Mouse (Mus musculus) frontal cortex, postnatal 36 days (tissue): ENCODE data around the gene Tomm40.

Source experiments
- DNase-seq, 2 experiments: peaks; one replicate each; pipeline ENCODE4 v3.0.0; 2022; ENCODE audit warnings: low spot score in 2 of 2

Gene Tomm40

DNA sequence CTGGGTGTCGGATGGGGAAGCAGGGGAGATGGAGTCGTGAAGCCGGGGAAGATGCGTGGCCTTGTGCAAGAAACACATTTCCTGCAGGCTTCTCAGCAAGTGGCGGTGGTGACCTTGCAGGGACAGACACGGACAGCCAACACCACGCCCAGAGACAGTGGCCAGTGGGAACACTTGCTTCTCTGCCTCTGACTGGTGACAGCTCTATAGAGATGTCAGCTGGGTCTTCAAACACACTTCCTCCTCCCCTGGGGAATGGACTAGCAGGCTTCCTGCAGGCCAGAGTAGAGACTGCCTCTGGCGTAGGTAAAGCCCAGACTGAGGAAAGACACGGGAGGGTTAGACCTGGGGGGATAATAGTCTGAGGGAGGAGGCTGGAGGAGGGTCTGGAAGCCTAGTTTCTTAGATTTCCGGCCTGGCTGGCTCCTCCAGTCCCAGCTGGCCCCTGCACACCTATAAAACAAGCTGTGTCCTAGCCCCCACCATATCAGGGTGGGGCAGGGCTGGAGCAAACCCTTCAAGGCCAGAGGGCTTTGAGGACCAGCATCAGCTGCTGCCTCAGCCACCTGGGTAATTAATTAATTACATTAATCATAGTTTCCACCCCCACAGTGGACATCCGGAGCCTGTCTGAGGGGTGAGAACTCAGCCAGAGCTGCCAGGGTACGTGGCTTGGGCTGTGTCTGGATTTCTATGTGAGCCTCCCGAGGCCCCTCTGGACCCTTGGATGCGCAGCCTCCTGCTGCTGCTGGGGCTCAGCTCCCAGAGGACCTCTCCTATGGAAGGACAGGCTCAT, 29.6 kb upstream of the Tomm40 start:
- no peak for DNase-seq

DNA sequence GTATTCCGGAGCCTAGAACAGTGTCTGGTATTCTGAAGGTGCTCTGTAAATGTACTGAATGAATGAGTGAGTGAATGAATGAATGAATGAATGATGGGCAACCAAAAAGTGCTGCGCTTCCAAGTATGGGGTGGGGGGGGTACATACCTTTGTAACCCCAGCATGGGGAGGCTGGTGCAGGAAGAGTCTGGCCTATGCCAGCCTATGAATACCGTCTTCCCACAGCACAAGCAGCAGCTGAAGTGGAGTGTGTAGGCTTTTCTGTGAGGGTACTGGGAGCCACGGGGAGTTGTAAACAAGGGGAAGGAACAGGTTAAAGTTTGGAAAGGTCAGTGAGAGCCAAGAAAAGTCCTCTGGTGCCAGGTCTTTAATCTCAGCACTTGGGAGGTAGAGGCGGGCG, 28.6 kb upstream of the Tomm40 start:
- DNase-seq, result no peak

DNA sequence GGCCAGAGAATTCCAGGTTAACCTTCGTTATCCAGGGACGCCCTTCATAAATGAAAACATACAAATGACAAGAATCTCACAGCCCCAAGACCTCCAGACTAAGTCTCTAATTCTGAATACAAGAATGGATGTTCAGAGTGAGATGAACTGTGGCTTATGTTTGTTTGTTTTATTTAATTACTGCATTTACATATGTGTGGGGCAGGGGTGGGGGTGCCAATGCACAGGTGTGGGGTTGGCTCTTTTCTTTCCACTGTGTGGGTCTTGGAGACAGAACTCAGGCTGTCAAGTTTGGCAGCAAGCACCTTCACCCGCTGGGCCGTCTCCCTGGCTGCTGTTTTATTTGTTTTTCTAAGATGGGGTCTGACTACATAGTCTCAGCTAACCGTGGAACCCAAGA, 27.2 kb upstream of the Tomm40 start:
- no peak for DNase-seq

DNA sequence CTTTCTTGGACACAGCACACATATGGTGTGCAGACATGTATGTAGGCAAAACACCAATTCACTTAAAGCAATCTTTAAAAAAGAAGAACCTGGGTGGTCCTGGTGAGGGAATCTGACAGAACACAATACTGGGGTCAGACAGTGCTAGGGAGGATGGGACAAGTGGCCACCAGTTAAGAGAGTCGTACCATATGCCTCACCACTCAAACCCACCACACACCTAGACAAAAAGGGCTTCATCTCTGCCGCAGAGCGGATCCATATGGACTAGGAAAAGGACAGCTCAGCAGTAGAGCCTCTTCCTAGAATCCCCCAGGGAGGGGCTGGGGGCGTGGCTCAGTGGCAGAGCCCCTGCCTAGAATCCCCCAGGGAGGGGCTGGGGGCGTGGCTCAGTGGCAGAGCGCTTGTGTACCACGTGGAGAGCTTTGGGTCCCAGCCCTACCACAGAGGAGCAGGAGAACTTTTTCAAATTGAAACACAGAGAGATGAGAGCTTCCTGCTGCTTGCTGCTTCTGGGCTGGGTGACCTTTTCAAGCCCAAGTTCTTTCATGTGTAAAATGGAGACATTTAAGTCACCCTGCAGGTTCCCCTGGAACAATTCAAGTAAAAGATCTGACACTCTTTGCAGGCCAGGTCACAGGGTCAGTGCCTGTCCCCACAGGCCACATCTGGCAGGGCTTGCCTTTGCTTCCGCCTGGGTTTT, 26.2 kb upstream of the Tomm40 start:
- DNase-seq, result no peak

DNA sequence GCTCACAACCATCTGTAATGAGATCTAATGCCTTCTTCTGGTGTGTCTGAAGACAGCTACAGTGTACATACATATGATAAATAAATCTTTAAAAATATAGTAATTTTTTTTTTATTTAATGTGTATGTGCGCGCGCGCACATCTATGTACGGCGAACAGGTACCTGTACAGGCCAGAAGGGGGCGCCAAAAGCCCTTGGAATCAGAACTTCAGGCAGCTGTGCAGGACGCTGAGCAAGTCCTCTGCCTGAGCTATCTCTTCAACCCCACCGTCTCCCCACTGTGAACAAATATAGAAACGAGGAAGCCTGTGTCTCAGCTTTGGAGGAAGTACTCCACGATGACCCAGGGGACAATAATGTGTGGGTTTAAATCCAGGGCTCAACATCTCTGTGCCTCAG, 25.0 kb upstream of the Tomm40 start:
- DNase-seq, result no peak

DNA sequence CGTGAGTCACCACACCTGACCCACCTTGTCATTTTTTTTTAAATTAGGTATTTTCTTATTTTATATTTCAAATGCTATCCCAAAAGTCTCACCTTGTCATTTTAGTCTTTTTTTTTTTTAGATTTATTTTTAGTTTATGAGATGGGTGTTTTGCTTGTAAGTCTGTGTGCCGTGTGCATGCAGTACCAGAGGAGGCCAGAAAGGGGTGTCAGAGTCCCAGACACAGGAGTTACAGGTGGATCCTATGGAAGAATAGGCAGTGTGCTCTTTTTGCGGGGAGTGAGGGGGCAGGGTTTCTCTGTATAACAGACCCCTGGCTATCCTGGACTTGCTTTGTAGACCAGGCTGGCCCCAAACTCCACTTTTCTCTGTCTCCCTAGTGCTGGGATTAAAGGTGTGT, 23.5 kb upstream of the Tomm40 start:
- no peak for DNase-seq

DNA sequence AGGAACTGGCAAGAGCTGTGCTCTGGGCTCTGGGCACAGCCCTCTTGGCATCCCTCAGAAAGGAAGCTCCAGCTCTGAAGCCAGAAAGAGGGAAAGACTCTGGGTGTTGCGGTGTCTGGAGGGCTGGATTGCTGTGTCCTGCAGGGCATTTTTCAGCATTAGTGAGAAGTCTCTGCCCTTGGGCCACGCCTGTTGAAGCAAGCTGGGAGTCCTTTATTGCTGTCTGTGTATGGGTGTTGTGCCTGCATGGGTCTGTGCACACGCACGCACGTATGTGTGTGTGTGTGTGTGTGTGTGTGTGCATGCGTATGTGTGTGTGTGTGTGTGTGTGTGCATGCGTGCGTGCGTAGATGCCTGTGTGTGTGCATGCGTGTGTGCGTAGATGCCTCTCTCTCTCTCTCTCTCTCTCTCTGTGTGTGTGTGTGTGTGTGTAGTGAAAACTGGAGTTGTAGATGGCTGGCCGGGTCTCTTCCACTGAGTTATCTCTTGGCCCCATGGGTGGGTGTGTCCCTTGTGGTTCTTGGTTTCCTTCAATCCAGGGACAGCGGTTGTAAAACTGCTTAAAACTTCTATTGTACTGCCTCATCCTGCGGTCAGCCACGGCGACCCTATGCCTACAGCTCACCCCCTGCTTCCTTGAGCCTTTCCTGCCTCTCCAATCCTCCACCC, 21.3 kb upstream of the Tomm40 start:
- DNase-seq, result no peak

DNA sequence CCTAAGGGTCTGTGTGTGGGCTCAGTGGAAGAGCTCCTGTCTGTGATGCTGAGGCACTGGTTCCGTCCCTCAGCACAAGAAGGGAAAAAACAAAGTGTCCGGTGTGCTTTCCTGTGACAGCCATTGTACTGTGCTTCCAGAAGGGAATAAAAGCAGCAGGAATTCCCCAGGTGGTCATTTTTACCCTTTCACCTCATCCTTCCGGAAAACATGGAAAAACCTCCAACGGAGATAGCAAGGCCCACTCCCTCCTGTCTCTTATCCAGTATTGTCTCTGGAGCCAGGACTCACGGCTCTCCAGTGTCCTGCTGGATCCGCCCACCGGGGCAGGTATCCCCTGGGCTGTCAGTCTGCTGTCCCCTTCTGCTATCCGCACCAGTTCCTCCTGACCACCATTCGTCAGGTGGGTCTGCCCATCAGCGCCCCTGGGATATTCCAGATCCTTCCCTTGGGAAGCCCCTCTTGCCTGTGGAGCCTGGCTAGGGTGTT, 19.0 kb upstream of the Tomm40 start:
- no peak for DNase-seq

DNA sequence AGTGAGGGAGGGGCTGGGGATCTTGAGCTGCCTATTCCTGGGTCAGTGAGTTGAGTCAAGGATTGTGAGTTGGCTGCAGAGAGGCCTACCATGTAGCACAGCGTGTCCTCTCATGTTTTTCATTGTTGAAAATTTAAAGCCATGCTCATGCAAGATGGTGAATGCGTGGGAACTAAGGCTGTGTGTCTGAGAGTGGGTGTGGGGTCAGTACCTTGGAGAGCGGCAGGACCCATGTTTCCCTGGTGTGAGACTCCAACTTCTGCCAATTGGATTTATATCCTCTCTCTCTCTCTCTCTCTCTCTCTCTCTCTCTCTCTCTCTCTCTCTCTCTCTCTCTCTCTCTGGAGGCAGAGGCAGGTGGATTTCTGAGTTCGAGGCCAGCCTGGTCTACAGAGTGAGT, 11.3 kb upstream of the Tomm40 start:
- DNase-seq, result no peak

DNA sequence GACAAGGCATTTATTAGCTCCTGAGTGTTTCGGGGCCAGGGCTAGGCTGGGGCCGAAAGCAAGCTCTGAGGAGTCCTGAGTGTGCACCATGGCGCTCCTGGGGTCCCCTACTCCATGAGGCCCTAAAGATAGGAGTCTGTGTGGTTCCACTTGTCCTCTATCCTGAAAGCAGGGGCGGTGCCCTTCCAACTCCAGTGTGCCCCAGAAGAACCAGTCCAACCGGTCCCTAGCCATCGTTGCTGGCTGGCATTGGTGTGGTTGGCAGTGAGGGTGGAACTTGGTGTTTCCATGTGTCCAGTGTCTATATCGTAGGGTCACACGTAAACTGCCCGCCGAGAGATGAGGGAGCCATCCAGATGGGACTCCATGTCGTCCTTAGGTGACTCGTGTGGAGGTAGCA, 8.9 kb upstream of the Tomm40 start:
- no peak for DNase-seq

DNA sequence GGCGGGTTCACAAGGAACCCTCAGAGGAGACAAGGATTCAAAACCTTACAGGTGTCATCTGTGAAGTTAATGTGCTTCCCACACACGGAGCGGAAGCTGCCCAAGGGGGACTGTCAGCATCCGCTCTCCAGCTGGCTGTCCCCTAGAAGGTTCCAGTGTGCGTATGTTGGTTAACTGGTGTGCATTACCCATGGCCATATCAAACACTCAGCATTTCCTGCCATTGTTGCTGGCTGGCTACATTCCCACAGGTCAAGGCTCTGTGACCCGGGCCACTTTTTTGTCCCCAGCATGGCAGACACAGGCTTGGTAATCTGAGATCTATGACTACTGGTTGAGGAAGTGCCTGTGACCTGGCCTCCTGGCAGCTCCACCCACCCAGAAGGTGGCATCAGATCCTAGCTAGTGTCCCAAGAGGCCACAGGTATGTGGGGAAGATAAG, 7.5 kb upstream of the Tomm40 start:
- DNase-seq, result no peak

DNA sequence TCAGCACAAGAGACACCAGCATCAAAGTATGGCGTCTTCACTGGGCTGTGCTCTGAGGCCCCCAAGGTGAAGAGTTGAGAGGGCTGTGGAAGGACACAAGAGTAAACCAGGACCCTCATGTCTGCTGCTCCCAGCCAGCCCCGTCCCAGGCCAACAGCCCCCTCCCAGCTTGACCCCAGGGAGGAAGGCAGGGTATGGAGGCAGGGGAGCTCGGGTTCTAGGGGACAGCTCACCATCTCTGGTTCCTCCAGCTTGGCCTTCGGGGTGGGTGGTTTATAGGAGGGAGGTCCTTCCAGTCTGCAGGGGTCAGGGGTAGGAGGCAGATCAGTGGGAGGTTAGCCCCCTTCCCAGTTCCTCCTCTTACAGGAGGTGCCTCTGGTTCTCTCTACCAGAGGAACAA, 4.0 kb upstream of the Tomm40 start:
- no peak for DNase-seq

DNA sequence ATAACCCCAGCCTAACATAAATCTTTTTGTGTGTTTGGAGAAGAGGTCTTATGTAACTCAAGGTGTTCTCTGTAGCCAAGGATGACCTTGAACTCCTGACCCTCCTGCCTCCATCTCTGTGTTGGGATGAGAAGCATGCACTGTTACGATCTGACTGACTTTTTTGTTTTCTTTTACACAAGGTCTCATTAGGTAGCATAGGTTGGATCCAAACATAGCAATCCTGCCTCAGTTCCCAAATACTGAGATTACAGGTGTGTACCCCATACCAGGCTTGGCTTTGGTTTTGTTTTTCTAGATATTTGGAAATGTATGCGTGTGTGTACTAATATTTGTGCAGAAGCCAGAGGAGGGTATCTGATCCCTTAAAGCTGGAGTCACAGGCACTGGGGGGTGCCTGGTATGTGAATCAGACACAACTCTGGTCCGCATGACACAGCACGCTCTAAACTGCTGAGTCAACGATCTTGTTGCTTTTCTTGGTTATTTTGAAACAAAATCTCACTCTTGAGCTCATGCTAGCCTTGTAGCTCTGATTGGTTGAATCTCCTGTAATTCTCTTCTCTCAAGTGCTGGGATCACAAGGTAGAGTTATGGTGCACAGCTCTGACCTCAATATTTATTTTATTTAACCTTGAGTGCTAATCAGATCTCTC, 3.2 kb upstream of the Tomm40 start:
- no peak for DNase-seq

DNA sequence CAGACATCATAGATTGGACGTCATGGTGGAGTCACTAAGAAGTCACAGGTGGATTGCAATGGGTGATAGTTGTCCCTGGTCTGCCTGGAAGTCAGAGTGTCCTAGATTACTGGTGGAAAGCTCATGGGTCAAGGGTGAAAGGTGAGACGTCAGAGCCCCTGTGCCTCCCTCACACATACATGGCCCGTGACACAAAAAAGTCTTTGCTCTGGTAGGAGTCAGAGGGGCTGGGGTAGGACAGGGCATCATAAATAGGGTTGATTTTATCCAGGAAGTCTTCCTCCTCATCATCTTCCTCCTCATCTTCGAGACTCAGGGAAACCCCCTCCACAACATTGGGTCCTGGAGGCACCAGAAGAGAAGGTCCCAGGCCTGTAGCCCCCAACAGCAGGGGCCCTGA, 2.1 kb upstream of the Tomm40 start:
- DNase-seq, result no peak

DNA sequence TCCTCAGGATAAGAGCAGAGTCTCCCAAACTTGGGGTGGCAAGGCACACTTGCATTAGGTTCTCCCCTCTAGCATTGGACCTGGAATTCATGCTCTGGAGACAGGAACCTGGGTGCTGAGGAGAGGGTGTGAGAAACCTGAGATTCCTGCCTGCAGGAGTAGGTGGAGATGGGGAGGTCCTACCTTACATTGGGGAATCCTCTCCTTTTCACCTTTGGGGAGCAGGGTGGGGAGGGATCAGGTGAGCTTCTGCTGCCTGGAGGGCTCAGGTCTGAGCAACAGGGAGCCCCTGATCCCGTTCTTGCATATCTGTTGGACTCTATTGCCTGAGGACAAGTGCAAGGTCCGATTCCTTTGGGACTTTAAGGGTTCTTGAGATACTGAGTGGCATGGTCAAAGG, 1.6 kb upstream of the Tomm40 start:
- no peak for DNase-seq

DNA sequence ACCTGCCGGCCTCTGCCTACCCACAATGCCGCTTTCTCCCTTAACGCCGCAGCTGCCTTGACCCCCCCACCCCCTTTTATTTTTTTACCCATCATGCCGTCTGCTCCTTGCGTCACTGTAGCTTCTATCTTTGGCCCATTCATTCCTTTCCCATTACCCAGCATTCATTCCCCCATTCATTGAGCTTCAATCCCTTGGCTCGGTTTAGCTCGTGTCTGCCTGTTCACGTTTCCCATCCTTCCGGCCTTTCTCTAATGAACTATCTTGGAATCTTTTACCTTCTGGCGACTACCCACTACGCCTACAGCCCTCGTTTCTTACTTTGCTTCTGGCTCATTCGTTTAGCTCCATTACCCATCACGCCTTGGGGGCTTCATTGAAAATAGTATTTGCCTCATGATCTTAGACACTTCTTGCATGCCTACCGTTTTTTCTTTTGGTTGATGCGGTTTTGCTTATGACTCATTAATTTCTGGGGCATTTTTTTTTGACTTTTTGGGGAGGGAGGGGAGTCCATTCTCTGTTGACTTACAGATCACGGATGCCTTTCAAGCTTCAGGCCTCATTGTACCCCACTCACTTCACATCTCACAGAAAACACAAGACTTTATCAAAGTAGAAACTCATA, 931 bp upstream of the Tomm40 start:
- DNase-seq, result no peak

DNA sequence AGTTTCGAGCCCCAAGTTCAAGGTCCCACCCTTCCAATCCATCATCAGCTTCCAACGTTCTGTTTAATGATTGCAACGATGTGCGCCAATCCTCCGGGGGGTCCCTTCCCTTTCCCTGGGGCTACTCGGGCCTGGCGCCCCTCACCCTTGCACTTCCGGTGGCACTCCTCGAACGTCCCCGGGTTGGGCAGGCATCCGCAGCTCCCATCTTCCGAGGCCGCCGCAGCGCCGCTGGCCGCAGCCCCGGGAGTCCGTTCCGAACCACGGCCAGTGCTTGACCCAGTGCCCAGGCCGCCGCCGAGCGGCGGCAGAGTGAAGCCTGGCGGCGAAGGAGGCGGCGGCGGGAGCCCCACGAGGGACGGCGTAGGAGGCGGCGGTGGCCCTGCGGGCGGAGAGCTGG, 402 bp downstream of the Tomm40 start:
- DNase-seq, result peak in 1 of 2 experiments; percentile 32

DNA sequence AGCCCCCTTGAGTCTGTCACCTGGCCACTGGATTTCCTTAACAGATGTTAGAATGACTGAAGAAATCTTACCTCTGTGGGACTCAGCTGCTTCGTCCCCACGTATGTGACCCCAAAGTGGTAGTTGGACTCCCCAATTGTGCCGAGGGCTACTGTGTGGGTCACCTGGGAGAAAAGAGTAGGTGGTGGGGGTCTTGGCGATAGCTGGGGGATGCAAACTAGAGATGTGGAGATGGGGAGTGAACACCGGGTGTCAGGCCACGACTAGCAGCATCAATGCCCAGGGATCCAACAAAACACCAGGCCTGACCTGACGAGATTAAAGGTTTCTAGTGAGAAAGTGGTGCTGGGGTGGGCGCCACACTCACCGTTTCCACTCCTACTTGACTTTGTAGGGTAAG, 1.6 kb downstream of the Tomm40 start:
- DNase-seq, result no peak

DNA sequence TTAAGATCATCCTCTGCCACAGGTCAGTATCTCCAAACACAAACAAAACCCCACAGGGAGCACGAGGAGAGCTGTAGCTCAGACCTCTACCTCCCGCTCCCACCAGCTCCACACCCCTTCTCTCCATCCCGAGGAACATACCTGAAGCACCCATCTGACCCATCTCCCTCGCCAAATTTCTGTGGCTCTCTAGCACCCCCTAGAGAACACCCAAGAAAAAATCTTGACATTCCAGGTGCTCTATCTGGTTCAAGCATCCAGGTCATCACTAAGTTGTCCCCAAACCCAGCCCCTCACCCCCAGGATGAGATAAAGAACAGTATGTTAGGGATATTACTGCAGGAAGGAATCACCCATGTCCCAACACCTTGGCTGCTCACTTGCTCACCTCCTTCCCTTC, 2.0 kb downstream of the Tomm40 start:
- DNase-seq, result no peak

DNA sequence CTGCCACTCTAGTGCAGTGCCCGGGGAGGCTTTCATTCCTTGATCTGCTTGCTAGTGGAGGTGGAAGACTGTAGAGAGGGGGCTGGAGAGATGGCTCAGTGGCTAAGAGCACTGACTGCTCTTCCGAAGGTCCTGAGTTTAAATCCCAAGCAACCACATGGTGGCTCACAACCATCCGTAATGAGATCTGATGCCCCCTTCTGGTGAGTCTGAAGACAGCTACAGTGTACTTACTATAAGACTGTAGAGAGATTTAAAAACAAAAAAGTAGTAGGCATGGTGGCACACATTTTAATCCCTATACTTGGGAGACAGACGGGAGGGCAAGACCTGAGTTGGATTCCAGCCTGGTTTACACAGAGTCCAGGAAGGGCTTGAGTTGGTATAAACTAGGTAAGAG, 2.8 kb downstream of the Tomm40 start:
- DNase-seq, result no peak

DNA sequence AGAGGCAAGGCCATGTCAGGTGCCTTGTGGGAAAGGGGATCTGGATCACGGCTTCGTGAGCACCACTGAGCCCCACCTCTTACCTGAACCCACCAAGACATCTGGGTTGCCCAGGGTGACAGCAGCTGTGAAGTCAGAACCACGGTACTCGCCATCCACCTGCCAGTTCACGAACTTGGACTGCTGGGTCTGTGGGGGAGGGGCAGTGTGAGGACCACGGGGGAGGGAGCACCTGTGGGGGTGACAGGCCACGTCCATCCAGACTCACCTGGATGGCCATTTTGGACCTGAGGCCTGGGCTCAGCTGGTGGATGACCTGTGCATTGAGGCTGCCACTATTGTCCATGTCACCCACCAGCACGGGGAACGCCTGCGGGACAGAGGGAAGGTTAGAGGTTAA, 4.6 kb downstream of the Tomm40 start:
- no peak for DNase-seq

DNA sequence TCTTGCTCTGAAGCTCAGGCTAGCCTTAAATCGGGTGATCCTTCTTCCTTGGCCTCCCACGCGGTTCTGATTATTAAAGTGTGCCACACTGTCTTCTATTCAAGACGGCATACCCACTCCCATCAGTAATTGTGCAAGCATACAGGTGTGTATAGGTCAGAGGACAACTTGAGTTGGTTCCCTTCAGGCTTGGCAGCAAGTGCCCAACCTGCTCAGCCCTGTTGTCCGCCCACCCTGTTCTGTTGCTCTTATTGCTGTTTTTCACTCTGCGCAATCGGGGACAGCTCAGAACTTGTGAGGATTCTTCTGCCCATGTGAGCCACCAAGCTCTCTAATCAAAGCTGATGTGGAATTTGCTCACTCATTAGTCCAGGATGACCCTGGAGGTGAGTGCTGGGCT, 10.0 kb downstream of the Tomm40 start:
- DNase-seq, result no peak
